Mouse (Mus musculus) urinary bladder, postnatal 25 days (tissue): ENCODE measurements around the gene Tmem132e.

Experiments used
- DNase-seq: peaks from one replicate; pipeline ENCODE4 v3.0.0; 2022; ENCODE audit warnings: low spot score

Tmem132e gene

GRCm38 (mm10) chr11:82388371-82389313, at the start of gene Tmem132e:
Gene Tmem132e (plus strand): TSS chr11:82388900.
- DNase-seq, result peak; percentile 4

DNA sequence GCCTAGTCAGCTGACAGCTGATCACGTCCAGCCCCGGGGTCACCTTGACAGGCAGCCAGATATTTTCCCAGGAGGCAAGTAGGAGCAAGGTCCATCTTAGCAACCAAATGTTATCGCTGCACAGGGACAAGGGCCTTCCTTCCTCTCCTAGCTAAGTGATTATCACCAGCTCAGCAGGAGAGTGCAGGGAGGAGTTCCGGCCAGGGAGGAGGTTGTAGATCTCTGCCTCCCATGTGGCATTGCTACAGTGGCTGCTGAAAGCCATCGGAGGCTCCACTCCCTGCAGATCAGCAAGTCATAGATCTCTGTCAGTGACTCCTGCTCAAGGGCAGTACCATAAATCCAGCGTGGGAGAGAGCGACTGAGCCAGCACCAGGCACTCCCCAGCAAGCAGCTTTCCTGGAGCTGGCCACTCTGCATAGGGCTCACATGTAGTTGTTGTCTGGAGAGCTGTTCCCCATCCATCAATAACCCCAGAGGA, 48.7 kb upstream of the Tmem132e start:
- no peak for DNase-seq

GRCm38 (mm10) chr11:82340416-82340815, 48.3 kb upstream of the Tmem132e start:
- no peak for DNase-seq

DNA sequence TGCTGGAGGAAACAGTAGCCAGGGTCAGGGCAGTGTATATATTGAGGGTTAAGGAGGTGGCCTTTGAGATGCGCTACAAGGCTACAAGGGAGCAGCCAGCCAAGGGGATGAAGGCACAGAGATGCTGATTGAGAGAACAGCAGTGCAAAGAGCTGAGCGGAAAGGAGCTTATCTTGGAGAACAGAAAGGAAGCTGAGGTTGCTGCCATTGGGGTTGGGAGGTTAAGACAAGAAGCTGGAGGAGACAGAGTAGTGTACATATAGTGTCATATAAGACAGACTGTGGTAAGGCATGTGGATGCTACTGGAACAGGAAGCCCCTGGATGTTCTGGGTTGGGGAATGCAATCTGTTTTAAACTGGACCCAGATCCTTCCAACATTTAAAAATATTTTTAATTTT, 47.8 kb upstream of the Tmem132e start:
- no peak for DNase-seq

GRCm38 (mm10) chr11:82351039-82351438, 37.7 kb upstream of the Tmem132e start:
- DNase-seq, result no peak

DNA sequence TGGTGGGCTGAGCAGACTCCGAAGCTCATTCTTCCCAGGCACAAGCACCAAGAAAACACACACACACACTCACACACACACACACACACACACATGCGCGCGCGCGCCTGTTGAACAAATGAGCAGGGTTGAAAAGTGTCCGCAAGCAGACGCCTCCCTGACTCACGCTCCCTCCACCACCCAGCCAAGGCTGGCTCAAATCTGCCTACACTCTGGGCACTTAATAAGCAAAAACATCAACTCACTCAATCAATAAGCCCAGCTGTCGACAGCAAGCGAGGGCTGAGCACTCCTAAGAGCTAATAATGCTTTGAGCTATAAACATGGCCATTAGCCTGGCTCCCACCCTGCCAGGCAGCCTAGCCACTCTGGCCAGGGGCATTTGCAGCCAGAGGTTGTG, 18.5 kb upstream of the Tmem132e start:
- no peak for DNase-seq

DNA sequence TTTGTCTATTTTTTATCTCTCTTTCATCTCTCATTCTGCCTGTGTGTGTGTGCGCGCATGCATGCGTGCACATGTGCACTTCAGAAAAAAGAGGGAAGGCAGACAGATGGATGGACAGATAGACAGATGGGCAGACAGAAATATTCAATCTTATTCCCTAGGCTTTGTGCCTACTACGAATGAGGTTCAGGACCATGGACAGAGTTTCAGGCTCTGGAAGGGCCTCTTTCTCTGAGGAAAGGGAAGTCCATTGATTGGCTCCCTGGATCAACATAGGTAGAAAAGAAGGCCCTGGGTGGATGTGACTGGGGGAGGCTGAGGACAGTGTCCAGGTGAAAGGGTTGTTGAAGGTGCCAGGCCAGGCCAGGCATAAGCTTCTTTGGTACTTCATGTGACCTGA, 17.1 kb upstream of the Tmem132e start:
- no peak for DNase-seq

GRCm38 (mm10) chr11:82380606-82381202, 8.0 kb upstream of the Tmem132e start:
- no peak for DNase-seq

DNA sequence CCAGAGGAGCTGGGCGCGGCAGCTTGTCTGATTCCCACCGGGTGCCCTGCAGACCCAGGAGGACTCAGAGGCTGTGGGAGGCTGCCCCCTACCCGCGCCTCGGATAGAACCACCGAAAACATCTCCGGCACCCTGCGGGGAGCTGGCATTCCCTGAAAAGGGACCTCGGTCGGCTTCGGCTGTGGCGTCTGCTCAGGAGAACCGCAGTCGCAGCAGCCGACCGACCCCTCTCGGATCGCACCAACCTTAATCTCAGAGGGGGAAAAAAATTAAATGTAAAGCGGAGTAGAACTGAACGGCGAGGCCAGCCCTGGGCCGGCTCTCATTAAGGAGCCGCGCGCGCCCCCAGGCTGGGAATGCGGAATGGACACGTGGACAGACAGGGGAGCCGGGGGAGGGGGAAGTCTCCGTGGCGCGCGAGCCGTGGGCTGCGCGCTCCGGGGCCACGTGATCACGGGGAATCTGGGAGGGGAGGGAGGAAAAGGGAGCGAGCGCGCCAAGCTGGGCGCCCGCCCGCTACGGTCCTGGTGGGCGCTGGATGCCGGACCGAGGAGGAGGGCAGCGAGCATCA, 1.6 kb upstream of the Tmem132e start:
- peak; percentile 18 for DNase-seq

DNA sequence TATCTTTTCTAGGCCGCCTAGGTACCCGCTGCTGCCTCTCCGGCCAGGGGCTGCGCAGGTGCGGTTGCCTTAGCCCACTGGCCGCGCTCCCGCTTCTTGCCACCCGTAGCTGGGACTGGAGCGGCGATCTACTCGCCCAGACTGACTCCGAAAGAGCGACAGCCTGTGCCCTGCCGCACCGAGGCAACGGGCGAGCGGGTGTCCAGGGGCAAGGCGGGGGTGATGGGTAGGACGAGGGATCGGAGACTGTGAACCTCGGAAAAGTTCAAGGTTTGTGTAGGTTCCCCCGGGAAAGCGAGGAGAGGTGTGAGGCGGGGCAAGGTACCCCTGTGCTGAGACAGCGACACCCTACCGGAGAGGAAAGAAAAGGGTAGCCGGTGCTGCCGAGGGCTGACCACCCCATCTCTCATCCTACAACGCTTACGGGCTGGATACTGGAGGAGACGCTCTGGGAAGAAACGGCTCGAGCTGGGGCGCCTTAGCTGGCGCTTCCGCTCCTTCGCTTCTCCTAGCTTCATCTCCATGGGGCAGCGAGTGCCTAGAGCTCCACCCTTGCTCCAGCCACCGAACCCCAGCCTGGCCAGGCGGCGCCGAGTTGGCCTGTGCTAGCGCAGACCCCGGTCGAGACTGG, 874 bp upstream of the Tmem132e start:
- DNase-seq, result no peak

GRCm38 (mm10) chr11:82389396-82390291, 944 bp downstream of the Tmem132e start:
- DNase-seq, result no peak

- no peak for DNase-seq
These were observed 3.6 kb downstream of the Tmem132e start for GRCm38 (mm10) chr11:82392341-82392740.

DNA sequence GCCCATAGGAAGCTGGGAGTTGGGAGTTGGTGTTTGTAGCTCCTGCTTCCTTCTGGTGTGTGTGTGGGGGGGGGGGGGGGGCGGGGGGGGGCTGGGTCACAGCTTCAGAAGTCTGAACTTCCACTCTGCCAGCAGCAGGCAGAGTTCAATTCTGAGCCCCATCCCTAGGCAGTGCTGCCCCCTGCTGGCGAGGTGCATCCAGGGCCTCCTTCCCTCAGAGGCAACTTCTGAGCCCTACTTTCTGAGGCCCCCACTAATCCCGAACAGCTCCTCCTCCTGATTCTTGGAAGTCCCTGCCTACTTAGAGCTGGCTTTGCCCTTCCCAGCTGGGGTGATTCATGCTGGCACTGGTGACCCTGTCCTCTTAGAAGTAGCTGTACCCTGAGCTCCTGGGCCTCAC, 10.9 kb downstream of the Tmem132e start:
- peak; percentile 33 for DNase-seq

- DNase-seq, result no peak
These were observed 16.9 kb downstream of the Tmem132e start for GRCm38 (mm10) chr11:82405641-82406040.

GRCm38 (mm10) chr11:82406358-82407221, 17.9 kb downstream of the Tmem132e start:
- no peak for DNase-seq

DNA sequence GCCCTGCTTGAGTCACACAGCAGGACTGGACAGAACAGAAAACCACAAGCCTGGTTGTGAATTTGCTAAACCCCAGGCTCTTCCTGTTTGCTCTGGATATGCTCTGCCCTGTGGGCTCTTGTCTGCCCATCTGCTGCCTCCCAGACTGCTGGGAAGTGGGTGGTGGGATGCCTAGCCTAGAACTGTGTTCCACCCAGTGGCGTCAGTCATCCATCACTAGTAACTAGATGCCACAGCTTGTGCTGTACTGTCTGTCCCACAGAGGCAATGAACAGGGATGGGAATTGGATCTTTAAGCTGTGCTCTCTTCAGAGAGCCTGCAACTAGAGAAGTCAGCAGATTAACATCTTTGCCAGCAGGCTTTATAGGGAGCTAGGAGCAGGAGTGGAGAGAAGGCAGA, 23.8 kb downstream of the Tmem132e start:
- no peak for DNase-seq

GRCm38 (mm10) chr11:82418337-82419041, 29.8 kb downstream of the Tmem132e start:
- DNase-seq, result no peak

GRCm38 (mm10) chr11:82421909-82422308, 33.2 kb downstream of the Tmem132e start:
- DNase-seq, result no peak

- no peak for DNase-seq
These were observed 34.8 kb downstream of the Tmem132e start for GRCm38 (mm10) chr11:82423521-82423920.

DNA sequence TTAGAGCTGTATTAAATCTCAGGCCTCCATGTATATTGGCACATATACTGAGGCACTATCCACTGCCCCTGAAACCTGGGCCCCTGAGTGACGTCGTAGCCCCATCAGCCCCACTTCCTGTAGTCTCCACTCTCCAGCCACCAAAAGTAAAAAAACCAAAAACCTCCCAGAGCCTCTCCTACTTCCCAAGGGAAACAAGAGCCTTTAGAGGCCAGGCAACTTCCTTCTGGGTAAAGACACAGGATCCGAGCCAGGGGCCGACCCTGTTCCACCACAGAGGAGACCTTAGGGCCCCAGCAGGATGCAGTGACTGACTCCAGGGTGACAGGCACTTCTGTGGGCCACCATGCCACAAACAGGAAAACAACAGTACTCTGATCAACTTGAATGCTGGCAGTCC, 40.1 kb downstream of the Tmem132e start:
- no peak for DNase-seq
